Mouse (Mus musculus) stomach, postnatal 0 days (tissue): ENCODE data around the gene Nap1l5.

Source experiments
- CTCF ChIP-seq: IDR thresholded peaks from 2 replicates; pipeline ENCODE4 v1.5.1; 2016; ENCODE audit warnings: antibody characterized with exemption, low read depth, mild to moderate bottlenecking, moderate library complexity
- EP300 ChIP-seq: optimal IDR thresholded peaks from 2 replicates; pipeline ENCODE3; 2016; ENCODE audit warnings: antibody characterized with exemption

- TF ChIP-seq CTCF: no peak
- no peak for TF ChIP-seq EP300
Measured at GRCm38 (mm10) chr6:58856494-58856893, 50.4 kb downstream of the Nap1l5 start.
